Mouse (Mus musculus) stomach, postnatal 0 days (tissue): Measurements from ENCODE around the gene Dctn1.

Source experiments
- CTCF ChIP-seq: IDR thresholded peaks from 2 replicates; pipeline ENCODE4 v1.5.1; 2016; ENCODE audit warnings: antibody characterized with exemption, low read depth, mild to moderate bottlenecking, moderate library complexity
- EP300 ChIP-seq: optimal IDR thresholded peaks from 2 replicates; pipeline ENCODE3; 2016; ENCODE audit warnings: antibody characterized with exemption

DNA sequence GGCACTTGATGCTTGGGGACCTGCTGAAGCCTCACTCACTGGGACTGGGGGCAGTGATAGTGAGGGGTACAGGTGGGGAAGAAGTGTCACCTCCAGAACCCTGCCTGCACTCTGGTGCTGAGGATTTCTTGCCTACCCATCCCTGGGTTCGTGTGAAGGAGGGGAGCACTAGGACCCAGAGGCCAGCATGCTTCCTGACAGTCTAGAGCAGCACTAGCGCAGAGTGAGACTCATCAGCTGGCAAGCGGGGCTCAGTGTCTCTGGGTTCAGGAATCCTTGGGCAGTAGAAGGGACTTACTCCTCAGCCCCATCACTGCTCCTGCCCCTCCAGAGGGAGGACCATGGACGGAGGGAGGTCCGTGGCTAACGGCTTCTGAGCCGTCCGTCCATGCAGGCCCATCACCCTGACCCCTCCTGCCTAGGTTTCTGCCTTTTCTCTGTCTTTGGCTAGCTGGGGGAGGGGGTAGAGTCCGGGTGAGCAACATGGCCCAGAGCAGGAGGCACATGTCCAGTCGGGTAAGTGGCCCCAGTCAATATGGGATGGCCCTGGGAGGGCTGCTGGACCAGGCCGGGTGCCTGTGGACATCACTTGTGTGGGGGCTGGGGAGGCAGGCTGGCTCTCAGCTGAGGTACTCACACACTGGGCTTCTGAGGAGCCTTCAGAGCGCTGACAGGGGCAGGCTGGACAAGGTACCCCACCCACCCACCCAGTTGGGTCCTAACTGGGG lies 13.8 kb downstream of the Dctn1 start:
- TF ChIP-seq EP300 (no peak), CTCF (no peak)
